Mouse (Mus musculus) retina, postnatal 7 days (tissue): Measurements from ENCODE around the gene Arhgdia.
"Not testable (repeated sequence)": the region's sequence is repeated elsewhere in the genome, so short reads cannot be mapped to it uniquely, and the experiment has no call there.

Experiments used
- DNase-seq: peaks from one replicate; pipeline ENCODE4 v3.0.0-alpha.2; 2012; ENCODE audit warnings: low read depth, low spot score

Gene Arhgdia

DNA sequence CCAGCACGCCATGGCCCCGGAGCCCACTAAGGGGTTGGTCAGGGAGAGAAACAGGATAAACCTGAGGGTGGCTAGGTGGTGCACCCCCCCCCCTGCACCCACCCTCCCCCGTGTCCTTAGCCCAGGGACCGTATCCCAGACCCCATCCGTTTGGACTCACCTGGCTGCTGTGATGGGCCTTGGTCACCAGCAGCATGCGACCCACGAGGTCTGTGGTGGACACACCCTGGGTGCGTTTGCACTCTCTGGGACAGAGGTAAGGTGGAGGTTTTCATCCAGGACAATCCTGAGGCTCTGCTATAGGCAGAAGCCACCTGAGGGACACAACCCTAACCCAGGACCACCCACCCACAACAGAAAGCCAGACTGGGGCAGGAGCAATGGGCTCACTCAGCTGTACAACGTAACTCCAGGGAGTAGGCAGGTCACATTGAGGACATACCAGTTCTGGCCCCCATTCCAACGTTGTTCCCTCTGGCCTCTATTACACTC, 32.1 kb upstream of the Arhgdia start:
- no peak for DNase-seq

GRCm38 (mm10) chr11:120612763-120613162, 31.3 kb upstream of the Arhgdia start:
- peak; percentile 64 for DNase-seq

DNA sequence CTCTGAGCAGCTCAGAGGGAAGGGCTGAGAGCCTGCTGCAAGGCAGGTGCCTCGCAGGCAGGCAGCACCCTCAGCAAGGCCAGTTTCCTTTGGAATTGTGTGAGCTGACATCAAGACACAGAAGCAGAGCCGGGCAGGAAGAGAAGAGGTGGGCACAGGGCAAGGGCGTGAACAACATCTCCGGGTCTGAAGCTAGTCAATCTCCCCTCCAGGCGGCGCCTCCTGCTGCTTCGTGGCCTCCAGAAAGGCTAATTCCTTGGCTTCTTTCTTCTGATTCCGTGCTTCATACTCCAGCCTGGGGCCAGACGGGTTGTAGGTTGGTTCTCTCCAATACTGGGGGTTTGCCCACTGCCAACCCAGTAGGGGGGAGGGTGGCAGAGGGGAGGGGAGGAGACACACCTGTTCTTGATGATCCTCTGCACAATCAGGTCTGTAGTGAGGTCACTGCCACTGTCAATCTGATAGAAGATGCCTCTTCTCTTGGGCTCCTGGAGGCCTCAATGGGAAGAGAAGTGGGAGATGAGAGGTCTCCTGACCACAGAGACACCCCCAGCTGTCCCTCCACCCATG, 29.1 kb upstream of the Arhgdia start:
- DNase-seq: no peak

DNA sequence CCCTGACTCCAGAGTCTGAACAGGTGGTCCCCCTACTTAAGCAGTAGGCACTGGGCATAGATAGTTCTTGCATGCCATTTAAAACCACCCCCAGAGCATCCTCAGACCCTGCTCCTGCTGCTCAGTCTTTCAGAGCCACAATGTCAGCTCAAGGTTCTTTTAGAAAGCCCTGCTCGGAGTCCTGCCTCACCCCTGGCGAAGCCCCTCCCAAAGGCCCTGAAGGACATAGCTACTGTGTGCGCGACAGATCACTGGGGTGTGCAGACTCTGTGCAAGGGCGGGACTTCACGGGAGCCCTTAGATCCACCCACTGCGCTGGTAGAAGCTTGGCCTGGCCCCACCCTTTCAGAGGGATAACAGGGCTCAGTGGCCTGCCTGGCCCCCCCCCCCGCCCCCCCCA, 27.8 kb upstream of the Arhgdia start:
- DNase-seq: no peak

- DNase-seq: no peak
These were observed 27.0 kb upstream of the Arhgdia start, which contains the start of gene Npb for GRCm38 (mm10) chr11:120608241-120609034. Gene Npb, plus strand, starts transcription at chr11:120608477.

DNA sequence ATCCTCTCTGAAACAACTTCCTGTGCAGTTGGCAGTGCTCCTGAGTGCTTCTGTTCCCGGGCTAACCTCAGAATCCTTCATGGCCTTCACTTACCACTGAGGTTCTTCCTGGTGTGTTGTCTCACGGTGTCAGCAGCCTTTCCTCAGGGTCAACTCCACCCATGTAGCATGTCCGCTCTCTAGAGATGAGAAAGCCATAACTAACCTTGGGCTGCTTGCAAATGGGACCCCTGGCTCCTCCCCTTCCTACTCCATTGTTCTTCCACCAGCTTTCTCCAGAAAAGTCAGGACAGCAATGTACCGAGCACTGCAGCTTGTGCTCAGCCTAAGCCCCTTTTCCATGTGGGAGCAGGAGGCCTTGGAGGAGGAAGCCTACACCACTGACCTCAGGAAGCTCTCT, 25.3 kb upstream of the Arhgdia start:
- no peak for DNase-seq

DNA sequence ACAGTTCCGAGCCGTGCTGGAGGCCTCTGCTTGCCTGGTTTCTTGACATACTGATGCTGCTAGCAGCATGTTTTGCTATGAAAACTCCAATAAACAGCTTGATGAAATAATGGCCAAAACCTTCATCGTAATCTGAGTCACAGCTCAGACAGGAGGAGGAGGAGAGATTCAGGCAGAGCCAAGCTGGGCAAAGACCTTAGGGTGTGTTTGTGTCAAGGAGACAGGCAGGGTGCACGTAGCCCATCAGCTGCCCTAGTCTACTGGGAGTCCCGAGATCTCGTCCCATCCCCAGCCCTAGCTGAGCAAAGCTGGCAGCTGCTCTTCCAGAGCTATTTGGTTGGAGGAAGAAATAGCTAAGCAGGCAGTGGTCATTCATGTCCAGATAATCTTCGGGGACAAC, 24.2 kb upstream of the Arhgdia start:
- no peak for DNase-seq

GRCm38 (mm10) chr11:120603545-120603944, 22.1 kb upstream of the Arhgdia start:
- no peak for DNase-seq

GRCm38 (mm10) chr11:120600716-120601115, 19.3 kb upstream of the Arhgdia start:
- DNase-seq: no peak

- DNase-seq: no peak
These were observed 17.6 kb upstream of the Arhgdia start for GRCm38 (mm10) chr11:120598990-120599549.

DNA sequence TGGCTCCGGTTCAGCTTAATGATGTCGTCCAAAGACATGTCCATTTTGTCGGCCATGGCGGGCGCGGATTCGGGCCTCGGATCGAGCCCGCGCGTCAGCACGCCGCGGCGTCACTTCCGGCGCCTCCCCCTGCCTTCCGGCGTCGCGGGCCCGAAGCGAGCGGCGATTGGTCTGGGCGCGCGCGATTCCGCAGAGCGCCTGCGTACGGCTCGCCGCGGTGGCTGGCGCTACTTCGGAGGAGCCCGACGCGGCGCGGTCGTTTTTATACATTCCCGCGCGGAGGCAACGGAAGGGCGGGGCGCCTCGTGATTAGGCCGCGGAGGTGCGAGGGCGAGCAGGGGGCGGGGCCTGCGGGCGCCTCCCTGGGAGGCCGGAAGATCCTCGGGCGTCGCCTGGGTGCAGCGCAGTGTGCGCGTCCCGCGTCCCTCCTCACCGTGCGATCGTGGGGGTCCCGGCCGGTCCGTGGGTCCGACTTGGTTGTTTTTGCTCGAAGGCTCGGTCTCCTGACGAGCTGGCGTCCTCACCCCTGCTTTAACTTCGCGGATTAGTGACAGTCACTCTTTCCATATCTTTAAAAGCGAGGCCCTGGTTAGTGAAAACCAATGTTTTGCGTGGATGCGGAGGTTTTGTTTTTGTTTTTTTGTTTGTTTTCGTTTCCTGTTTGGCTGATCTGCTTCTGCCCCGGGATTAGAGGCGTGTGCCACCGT, 17.0 kb upstream of the Arhgdia start, which contains the start of the genes Alyref and Anapc11:
Alyref (minus strand) TSS at position 83 of the 707 bp plus-strand sequence.
Anapc11 (plus strand) TSS at position 139 of the 707 bp plus-strand sequence.
- peak; percentile 94 for DNase-seq

GRCm38 (mm10) chr11:120597240-120598235, 16.1 kb upstream of the Arhgdia start:
- no peak for DNase-seq

GRCm38 (mm10) chr11:120588531-120588930, 7.1 kb upstream of the Arhgdia start:
- DNase-seq: no peak

DNA sequence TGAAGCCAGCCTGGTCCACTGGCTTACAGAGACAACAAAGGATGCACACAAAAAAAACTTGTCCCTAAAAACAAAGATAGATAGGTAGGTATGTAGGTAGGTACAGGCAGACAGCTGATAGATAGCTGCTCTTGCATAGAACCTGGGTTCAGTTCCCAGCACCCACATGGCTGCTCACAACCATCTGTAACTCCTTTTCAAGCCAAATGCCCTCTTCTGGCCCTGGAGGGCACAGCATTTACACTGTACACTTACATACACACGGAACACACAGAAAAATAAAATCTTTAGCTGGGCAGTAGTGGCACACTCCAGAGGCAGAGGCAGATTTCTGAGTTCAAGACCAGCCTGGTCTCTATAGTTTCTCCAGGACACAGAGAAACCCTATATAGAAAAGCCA, 2.5 kb upstream of the Arhgdia start:
- DNase-seq: no peak

DNA sequence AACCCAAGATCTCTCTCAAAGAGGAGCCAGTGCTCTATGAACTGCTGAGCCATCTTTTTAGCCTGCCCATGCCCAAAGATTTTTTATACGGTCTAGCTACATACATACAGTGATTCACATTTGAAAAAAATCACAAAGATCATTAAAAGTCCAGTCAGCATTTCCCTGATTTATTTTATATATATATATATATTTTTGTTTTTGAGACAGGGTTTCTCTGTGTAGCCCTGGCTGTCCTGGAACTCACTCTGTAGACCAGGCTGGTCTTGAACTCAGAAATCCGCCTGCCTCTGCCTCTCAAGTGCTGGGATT, 1.5 kb upstream of the Arhgdia start:
- not testable (repeated sequence) for DNase-seq

- no peak for DNase-seq
These were observed 1.0 kb upstream of the Arhgdia start for GRCm38 (mm10) chr11:120582268-120582981.

DNA sequence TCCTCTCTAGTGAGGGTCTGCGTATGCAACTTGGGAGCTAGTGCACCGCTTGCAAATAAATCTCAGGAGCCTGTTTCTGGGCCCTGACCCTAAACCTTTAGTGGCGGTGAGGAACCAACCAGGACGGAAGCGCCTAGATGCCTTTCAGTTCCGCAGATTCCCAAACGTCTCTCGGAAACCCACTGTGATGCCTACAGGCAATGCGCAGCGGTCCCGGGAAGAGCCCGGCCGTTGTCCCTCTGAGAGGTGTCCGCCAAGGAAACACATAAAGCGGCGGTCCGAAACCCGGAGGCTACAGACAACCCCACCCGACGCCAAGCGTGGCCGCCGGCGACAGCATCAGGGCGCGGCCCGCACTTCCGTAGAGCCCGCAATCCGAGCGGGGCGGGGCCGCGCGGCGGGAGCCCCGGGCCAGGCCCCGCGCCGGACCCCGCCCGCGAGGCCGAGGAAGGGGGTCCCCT, 523 bp downstream of the Arhgdia start:
- no peak for DNase-seq

- DNase-seq: no peak
These were observed 1.2 kb downstream of the Arhgdia start for GRCm38 (mm10) chr11:120580190-120580589.

- no peak for DNase-seq
These were observed 1.9 kb downstream of the Arhgdia start for GRCm38 (mm10) chr11:120579316-120580107.
